Comparison of ENCODE assay signal across 8 mouse cellular contexts in genomic region chr10:127177719-127178118, GRCm38 (mm10). TPM values are rescaled to one million over a fixed set of nuclear protein-coding genes. Genes with fewer than 3 reads are reported as not detected.
DNase-seq lines count a peak whose midpoint lies in the region; ATAC-seq and TF ChIP-seq lines count a peak whose summit lies in the region.

No protein-coding gene starts in this region.

- 3% methylated on average over 23 of the region's 23 CpGs for WGBS in bone marrow, adult 2 months
- under 1% methylated on average over 23 of the region's 23 CpGs for WGBS in embryonic facial prominence, embryonic 14.5 days
- WGBS in liver, adult 2 months = 2% methylated on average over 23 of the region's 23 CpGs
- 2% methylated on average over 23 of the region's 23 CpGs for WGBS in midbrain, postnatal 0 days

- peak overlapping the region in 2 of 3 experiments; percentile 52 to 62 for H3K4me3 ChIP-seq in CH12.LX (replicated peaks in 1 of 3; ENCODE audit: low read depth in 2 of 3, low read length in 2 of 3, poor library complexity in 1 of 3)
- no peak overlapping the region for H3K4me3 ChIP-seq in bone marrow, adult 2 months (replicated peaks; ENCODE audit: control insufficient read depth, low read depth, low read length)
- peak overlapping the region; percentile 32 for H3K4me3 ChIP-seq in embryonic facial prominence, embryonic 14.5 days (ENCODE audit: low read depth, low read length)
- H3K4me3 ChIP-seq in liver, adult 2 months (ENCODE audit: insufficient read depth, low read depth, low read length) = peak overlapping the region; percentile 32; the same call in 1 of the 2 replicates
- H3K4me3 ChIP-seq in midbrain, postnatal 0 days (ENCODE audit: low read depth, low read length) = peak overlapping the region; percentile 24
- H3K4me3 ChIP-seq in testis, adult 2 months (ENCODE audit: control insufficient read depth, low read depth, low read length) = peak overlapping the region; percentile 56

- no peak overlapping the region for H3K27ac ChIP-seq in CH12.LX (ENCODE audit: insufficient read depth, low read depth)
- H3K27ac ChIP-seq in bone marrow, adult 2 months (ENCODE audit: control insufficient read depth, insufficient read depth, low read depth, low read length, poor library complexity) = no peak overlapping the region
- H3K27ac ChIP-seq in embryonic facial prominence, embryonic 14.5 days (replicated peaks; ENCODE audit: low read depth, low read length) = no peak overlapping the region
- H3K27ac ChIP-seq in liver, adult 2 months (replicated peaks; ENCODE audit: insufficient read depth, low read depth, low read length) = no peak overlapping the region
- H3K27ac ChIP-seq in midbrain, postnatal 0 days (ENCODE audit: low read depth, low read length) = no peak overlapping the region
- H3K27ac ChIP-seq in testis, adult 2 months (ENCODE audit: control insufficient read depth, insufficient read depth, low read depth, low read length) = no peak overlapping the region

- peaks cover 0 to 9% of the 10 kb centered on the region in 2 experiments; a peak in 2 of 4 replicates for H3K4me1 ChIP-seq in CH12.LX (ENCODE audit: control insufficient read depth in 1 of 2, insufficient read depth in 2 of 2)
- H3K4me1 ChIP-seq in bone marrow, adult 2 months (ENCODE audit: control insufficient read depth, insufficient read depth, low read length) = peaks cover 2% of the 10 kb centered on the region; the same call in 1 of the 2 replicates
- peaks cover 7% of the 10 kb centered on the region; the same call in 1 of the 2 replicates for H3K4me1 ChIP-seq in embryonic facial prominence, embryonic 14.5 days (ENCODE audit: control insufficient read depth, insufficient read depth, low read length)
- H3K4me1 ChIP-seq in liver, adult 2 months (ENCODE audit: control insufficient read depth, insufficient read depth, low read length) = no peaks in the 10 kb centered on the region; the same call in 1 of the 2 replicates
- H3K4me1 ChIP-seq in midbrain, postnatal 0 days (ENCODE audit: insufficient read depth, low read length) = peaks cover 13% of the 10 kb centered on the region
- H3K4me1 ChIP-seq in testis, adult 2 months (ENCODE audit: control insufficient read depth, insufficient read depth, low read length) = peaks cover 29% of the 10 kb centered on the region

- ATAC-seq in embryonic facial prominence, embryonic 14.5 days (ENCODE audit: low read depth) = peak; percentile 68
- peak; percentile 56 for ATAC-seq in midbrain, postnatal 0 days (ENCODE audit: low FRiP score)

- in situ Hi-C loops in CH12.LX (cut with MboI; ENCODE audit: low pct_ligation_motif_present, low pct_unique_long_range_greater_than_20kb, low sequenced_read_pairs) = loop anchor here (5.0 kb wide), 1 partner anchor 45 kb away; no protein-coding TSS in a partner anchor

- H3K9ac ChIP-seq in CH12.LX (ENCODE audit: insufficient read depth, low read depth) = peak overlapping the region; percentile 28; the same call in 1 of the 2 replicates
- 0 out of 2 replicates have a peak overlapping the region, but pooled peaks have one; percentile 38 for H3K9ac ChIP-seq in embryonic facial prominence, embryonic 14.5 days (ENCODE audit: low read depth, low read length)
- H3K9ac ChIP-seq in liver, adult 2 months (ENCODE audit: low read depth, low read length) = no peak overlapping the region
- H3K9ac ChIP-seq in midbrain, postnatal 0 days (replicated peaks; ENCODE audit: low read length, poor library complexity, severe bottlenecking) = no peak overlapping the region

- H3K27me3 ChIP-seq in CH12.LX (replicated peaks) = peaks cover 25% of the 10 kb centered on the region
- peaks cover 51% of the 10 kb centered on the region for H3K27me3 ChIP-seq in embryonic facial prominence, embryonic 14.5 days (replicated peaks; ENCODE audit: control insufficient read depth, insufficient read depth, low read length)
- H3K27me3 ChIP-seq in liver, adult 2 months (ENCODE audit: control insufficient read depth, insufficient read depth, low read length) = peaks cover 12% of the 10 kb centered on the region; the same call in 1 of the 2 replicates
- peaks cover 38% of the 10 kb centered on the region for H3K27me3 ChIP-seq in midbrain, postnatal 0 days (ENCODE audit: insufficient read depth, low read length)
- no peaks in the 10 kb centered on the region; the same call in 1 of the 2 replicates for H3K27me3 ChIP-seq in testis, adult 2 months (ENCODE audit: control insufficient read depth, insufficient read depth, low read length)

- H3K4me2 ChIP-seq in CH12.LX (ENCODE audit: insufficient read depth, low read depth, poor library complexity, severe bottlenecking) = peak overlapping the region; percentile 96
- peak overlapping the region; percentile 61 for H3K4me2 ChIP-seq in embryonic facial prominence, embryonic 14.5 days (ENCODE audit: low read depth, low read length)
- H3K4me2 ChIP-seq in midbrain, postnatal 0 days (ENCODE audit: low read depth, low read length, poor library complexity, severe bottlenecking) = peak overlapping the region; percentile 49

- TF ChIP-seq RAD21 in CH12.LX (IDR thresholded peaks at IDR 0.05; ENCODE audit: low read depth, low read length) = peak; percentile 60

- peak; percentile 64 to 80; a peak in 3 of 4 replicates for TF ChIP-seq CTCF in CH12.LX (conservative IDR thresholded peaks at IDR 0.05 in 1 of 2, IDR thresholded peaks at IDR 0.05 in 1 of 2; ENCODE audit: low read depth in 2 of 2, low read length in 2 of 2)
- TF ChIP-seq CTCF in bone marrow, adult 2 months (IDR thresholded peaks at IDR 0.05; ENCODE audit: control insufficient read depth, insufficient read depth, low read length) = peak; percentile 79
- TF ChIP-seq CTCF in liver, adult 2 months (IDR thresholded peaks at IDR 0.05; ENCODE audit: low read depth, low read length) = peak; percentile 84
- peak; percentile 89 for TF ChIP-seq CTCF in midbrain, postnatal 0 days (IDR thresholded peaks at IDR 0.05)
- TF ChIP-seq CTCF in testis, adult 2 months (IDR thresholded peaks at IDR 0.05; ENCODE audit: control insufficient read depth, insufficient read depth, insufficient replicate concordance, low read depth, low read length) = peak; percentile 84

- no peaks in the 10 kb centered on the region for H3K9me3 ChIP-seq in CH12.LX (replicated peaks; ENCODE audit: low read length)
- no peaks in the 10 kb centered on the region for H3K9me3 ChIP-seq in embryonic facial prominence, embryonic 14.5 days (ENCODE audit: control insufficient read depth, low read length)
- H3K9me3 ChIP-seq in midbrain, postnatal 0 days (ENCODE audit: low read length) = no peaks in the 10 kb centered on the region

- H3K79me2 ChIP-seq in CH12.LX (replicated peaks; ENCODE audit: control insufficient read depth, extremely low read depth, insufficient read depth, poor library complexity, severe bottlenecking) = no peaks in the 10 kb centered on the region
- H3K79me2 ChIP-seq in liver, adult 2 months (ENCODE audit: control insufficient read depth, insufficient read depth, low read length) = no peaks in the 10 kb centered on the region

- TF ChIP-seq EP300 in CH12.LX (IDR thresholded peaks at IDR 0.05; ENCODE audit: low read length) = no peak

- DNase-seq in CH12.LX (ENCODE audit: extremely low read depth) = no peak
- peak; percentile 87 for DNase-seq in embryonic facial prominence, embryonic 14.5 days (ENCODE audit: low spot score)
- peak; percentile 64 to 73 for DNase-seq in heart, adult 9 months (ENCODE audit: low spot score in 2 of 2)
- DNase-seq in kidney, adult 18-20 months = peak; percentile 79
- no peak for DNase-seq in liver, adult 2 months (ENCODE audit: extremely low read depth, low read depth, low spot score)
- peak; percentile 91 for DNase-seq in midbrain, postnatal 0 days (ENCODE audit: low spot score)

- no peak for TF ChIP-seq POLR2A in CH12.LX (IDR thresholded peaks at IDR 0.05; ENCODE audit: low read depth, low read length)
- no peak for TF ChIP-seq POLR2A in bone marrow, adult 2 months (IDR thresholded peaks at IDR 0.05; ENCODE audit: borderline replicate concordance, control insufficient read depth, low read depth, low read length)
- no peak for TF ChIP-seq POLR2A in liver, adult 2 months (IDR thresholded peaks at IDR 0.05; ENCODE audit: extremely low read depth, insufficient read depth, low read length)
- no peak for TF ChIP-seq POLR2A in testis, adult 2 months (IDR thresholded peaks at IDR 0.05; ENCODE audit: control insufficient read depth, low read depth, low read length)

- peaks cover 0 to 3% of the 10 kb centered on the region in 2 experiments for H3K36me3 ChIP-seq in CH12.LX (replicated peaks in 1 of 2; ENCODE audit: control insufficient read depth in 1 of 2, insufficient read depth in 1 of 2, low read length in 1 of 2)
- H3K36me3 ChIP-seq in embryonic facial prominence, embryonic 14.5 days (ENCODE audit: control insufficient read depth, insufficient read depth, low read length) = peaks cover 8% of the 10 kb centered on the region
- H3K36me3 ChIP-seq in liver, adult 2 months (ENCODE audit: control insufficient read depth, insufficient read depth, low read length) = no peaks in the 10 kb centered on the region
- H3K36me3 ChIP-seq in midbrain, postnatal 0 days (ENCODE audit: insufficient read depth, low read length) = no peaks in the 10 kb centered on the region
- H3K36me3 ChIP-seq in testis, adult 2 months (ENCODE audit: control insufficient read depth, insufficient read depth, low read length) = no peaks in the 10 kb centered on the region

- dilution Hi-C loops in CH12.LX (cut with MboI; ENCODE audit: extremely low pct_ligation_motif_present, extremely low pct_unique_long_range_greater_than_20kb, low sequenced_read_pairs) = no loop called here

RNA-seq across cellular contexts. Expression of gene Slc26a10, which starts 2.7 kb away (rescaled TPM):
- total RNA-seq in CH12.LX (2012; rRNA removed) (1.2 and 1.7 TPM in 2 replicates), CH12.LX (2014; rRNA removed) (0.05 TPM in 2 replicates)
- 0.16 and 0.44 TPM in 2 replicates for polyA plus RNA-seq in CH12.LX (2012; ENCODE audit: insufficient read length, low read depth)
- not detected in 2 replicates for polyA plus RNA-seq in bone marrow, adult 2 months (2011; ENCODE audit: insufficient read depth, insufficient read length, low replicate concordance, missing spikeins)
- polyA plus RNA-seq in embryonic facial prominence, embryonic 14.5 days (2014; fragmentation: Nextera tagmentation; extraction: Ambion mirVana) = 0.86 and 1.7 TPM in 2 replicates
- 1.3 and 3.1 TPM in 2 replicates for total RNA-seq in liver, adult 2 months (2014; rRNA removed)
- 4.1 and 5.8 TPM in 2 replicates for polyA plus RNA-seq in liver, adult 2 months (2012; rRNA removed)
- total RNA-seq in midbrain, postnatal 0 days (2014; rRNA removed) = 0.05 TPM in 2 replicates
- polyA plus RNA-seq in midbrain, postnatal 0 days (2015; fragmentation: Nextera tagmentation; extraction: Ambion mirVana) = 0.80 TPM in 2 replicates
- 11.5 and 11.9 TPM in 2 replicates for polyA plus RNA-seq in testis, adult 2 months (2012; rRNA removed)

RNA-seq across cellular contexts. Expression of gene Arhgef25, which starts 12.2 kb away (rescaled TPM):
- total RNA-seq in CH12.LX (2012; rRNA removed) (8.6 and 8.7 TPM in 2 replicates), CH12.LX (2014; rRNA removed) (3.3 and 4.0 TPM in 2 replicates)
- 8.3 and 11.1 TPM in 2 replicates for polyA plus RNA-seq in CH12.LX (2012; ENCODE audit: insufficient read length, low read depth)
- 9.9 and 25.0 TPM in 2 replicates for polyA plus RNA-seq in bone marrow, adult 2 months (2011; ENCODE audit: insufficient read depth, insufficient read length, low replicate concordance, missing spikeins)
- polyA plus RNA-seq in embryonic facial prominence, embryonic 14.5 days (2014; fragmentation: Nextera tagmentation; extraction: Ambion mirVana) = 76.7 and 87.7 TPM in 2 replicates
- 0.83 and 0.87 TPM in 2 replicates for total RNA-seq in liver, adult 2 months (2014; rRNA removed)
- polyA plus RNA-seq in liver, adult 2 months (2012; rRNA removed) = 0.91 and 1.4 TPM in 2 replicates
- total RNA-seq in midbrain, postnatal 0 days (2014; rRNA removed) = 47.6 and 48.8 TPM in 2 replicates
- 13.5 and 15.4 TPM in 2 replicates for polyA plus RNA-seq in midbrain, postnatal 0 days (2015; fragmentation: Nextera tagmentation; extraction: Ambion mirVana)
- 18.6 and 19.8 TPM in 2 replicates for polyA plus RNA-seq in testis, adult 2 months (2012; rRNA removed)

RNA-seq across cellular contexts. Expression of gene B4galnt1, which starts 12.7 kb away (rescaled TPM):
- total RNA-seq in CH12.LX (2012; rRNA removed) (15.5 and 17.5 TPM in 2 replicates), CH12.LX (2014; rRNA removed) (0.74 and 0.98 TPM in 2 replicates)
- polyA plus RNA-seq in CH12.LX (2012; ENCODE audit: insufficient read length, low read depth) = 1.9 and 2.3 TPM in 2 replicates
- 26.4 and 54.8 TPM in 2 replicates for polyA plus RNA-seq in bone marrow, adult 2 months (2011; ENCODE audit: insufficient read depth, insufficient read length, low replicate concordance, missing spikeins)
- polyA plus RNA-seq in embryonic facial prominence, embryonic 14.5 days (2014; fragmentation: Nextera tagmentation; extraction: Ambion mirVana) = 9.0 and 9.8 TPM in 2 replicates
- 21.9 and 36.3 TPM in 2 replicates for total RNA-seq in liver, adult 2 months (2014; rRNA removed)
- polyA plus RNA-seq in liver, adult 2 months (2012; rRNA removed) = 85.0 and 89.8 TPM in 2 replicates
- total RNA-seq in midbrain, postnatal 0 days (2014; rRNA removed) = 126 and 134 TPM in 2 replicates
- polyA plus RNA-seq in midbrain, postnatal 0 days (2015; fragmentation: Nextera tagmentation; extraction: Ambion mirVana) = 86.8 and 88.6 TPM in 2 replicates
- 21.7 and 27.0 TPM in 2 replicates for polyA plus RNA-seq in testis, adult 2 months (2012; rRNA removed)

RNA-seq across cellular contexts. Expression of gene Dtx3, which starts 17.8 kb away (rescaled TPM):
- total RNA-seq in CH12.LX (2012; rRNA removed) = 26.9 and 27.6 TPM in 2 replicates
- 18.9 and 19.2 TPM in 2 replicates for total RNA-seq in CH12.LX (2014; rRNA removed)
- 51.2 and 54.4 TPM in 2 replicates for polyA plus RNA-seq in CH12.LX (2012; ENCODE audit: insufficient read length, low read depth)
- 58.4 and 78.7 TPM in 2 replicates for polyA plus RNA-seq in bone marrow, adult 2 months (2011; ENCODE audit: insufficient read depth, insufficient read length, low replicate concordance, missing spikeins)
- 112 and 120 TPM in 2 replicates for polyA plus RNA-seq in embryonic facial prominence, embryonic 14.5 days (2014; fragmentation: Nextera tagmentation; extraction: Ambion mirVana)
- total RNA-seq in liver, adult 2 months (2014; rRNA removed) = 1.5 and 1.8 TPM in 2 replicates
- 5.2 and 10.0 TPM in 2 replicates for polyA plus RNA-seq in liver, adult 2 months (2012; rRNA removed)
- total RNA-seq in midbrain, postnatal 0 days (2014; rRNA removed) = 258 and 275 TPM in 2 replicates
- 205 and 217 TPM in 2 replicates for polyA plus RNA-seq in midbrain, postnatal 0 days (2015; fragmentation: Nextera tagmentation; extraction: Ambion mirVana)
- 126 and 129 TPM in 2 replicates for polyA plus RNA-seq in testis, adult 2 months (2012; rRNA removed)

RNA-seq across cellular contexts. Expression of gene Pip4k2c, which starts 33.7 kb away (rescaled TPM):
- 22.7 TPM in 2 replicates for total RNA-seq in CH12.LX (2012; rRNA removed)
- total RNA-seq in CH12.LX (2014; rRNA removed) = 12.5 and 13.3 TPM in 2 replicates
- polyA plus RNA-seq in CH12.LX (2012; ENCODE audit: insufficient read length, low read depth) = 23.3 and 24.7 TPM in 2 replicates
- 18.1 and 24.9 TPM in 2 replicates for polyA plus RNA-seq in bone marrow, adult 2 months (2011; ENCODE audit: insufficient read depth, insufficient read length, low replicate concordance, missing spikeins)
- polyA plus RNA-seq in embryonic facial prominence, embryonic 14.5 days (2014; fragmentation: Nextera tagmentation; extraction: Ambion mirVana) = 19.3 and 20.7 TPM in 2 replicates
- total RNA-seq in liver, adult 2 months (2014; rRNA removed) = 8.9 and 10.7 TPM in 2 replicates
- polyA plus RNA-seq in liver, adult 2 months (2012; rRNA removed) = 13.0 and 13.9 TPM in 2 replicates
- total RNA-seq in midbrain, postnatal 0 days (2014; rRNA removed) = 17.0 and 18.3 TPM in 2 replicates
- 14.5 and 15.1 TPM in 2 replicates for polyA plus RNA-seq in midbrain, postnatal 0 days (2015; fragmentation: Nextera tagmentation; extraction: Ambion mirVana)
- 14.0 and 16.2 TPM in 2 replicates for polyA plus RNA-seq in testis, adult 2 months (2012; rRNA removed)

Comparison
In these comparisons a context has a peak if more than half of its experiments do, and no peak if none do; other contexts are left out.
1. DNase-seq: peak in embryonic facial prominence, embryonic 14.5 days (single experiment), heart, adult 9 months (2 of 2), kidney, adult 18-20 months (single experiment) and midbrain, postnatal 0 days (single experiment); none in CH12.LX (single experiment) and liver, adult 2 months (single experiment).
2. H3K9ac ChIP-seq: peak in CH12.LX (single experiment) and embryonic facial prominence, embryonic 14.5 days (single experiment); none in liver, adult 2 months (single experiment) and midbrain, postnatal 0 days (single experiment).
3. Peak in every context shown above with its lines, with median percentiles within 50 percentile points of each other: H3K4me2 ChIP-seq and CTCF ChIP-seq.